Mouse (Mus musculus) retina, postnatal 1 day (tissue): Measurements from ENCODE around the gene Wdr62.

Experiments used
- DNase-seq: peaks from one replicate; pipeline ENCODE4 v3.0.0-alpha.2; 2012

Gene Wdr62

DNA sequence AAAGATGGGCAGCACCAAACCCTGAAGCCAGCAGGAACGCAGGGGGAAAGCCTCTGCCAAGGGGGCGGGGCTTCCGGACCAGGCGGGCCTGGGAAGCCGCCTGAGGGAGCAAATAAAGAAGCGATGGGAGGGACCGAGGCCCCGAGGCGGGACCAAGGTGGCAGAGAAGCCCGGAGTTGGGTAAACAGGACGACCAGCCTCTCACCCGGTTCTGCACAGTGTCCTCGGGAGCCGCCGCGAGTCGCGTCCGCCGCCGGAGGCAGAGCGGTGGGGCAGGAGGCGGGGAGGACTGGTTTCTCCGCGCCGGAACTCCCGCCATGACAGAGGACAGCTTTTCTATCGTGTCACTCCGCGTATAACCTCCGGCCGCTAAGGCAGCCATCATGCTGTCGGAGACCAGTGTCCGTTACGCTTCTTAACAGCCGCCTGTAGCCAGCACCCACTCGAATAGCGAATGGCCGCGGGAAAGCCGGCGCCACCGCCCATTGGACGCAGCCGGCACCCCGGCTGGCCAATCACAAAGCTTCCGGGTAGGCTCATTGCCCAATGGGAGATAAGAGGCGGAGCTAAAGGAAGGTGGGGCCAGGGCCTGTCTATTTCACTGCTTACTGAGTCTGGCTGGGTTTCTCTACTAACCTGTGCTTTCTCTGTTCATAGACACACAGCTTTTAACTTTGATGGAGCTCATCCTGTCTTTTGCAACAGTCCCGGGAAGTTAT is at the start of gene Wdr62, which contains the start of gene Thap8:
Gene Wdr62 (minus strand): TSS at position 469 of the 719 bp plus-strand sequence.
Gene Thap8 (plus strand): TSS at position 144 of the 719 bp plus-strand sequence.
- DNase-seq = peak; percentile 97

DNA sequence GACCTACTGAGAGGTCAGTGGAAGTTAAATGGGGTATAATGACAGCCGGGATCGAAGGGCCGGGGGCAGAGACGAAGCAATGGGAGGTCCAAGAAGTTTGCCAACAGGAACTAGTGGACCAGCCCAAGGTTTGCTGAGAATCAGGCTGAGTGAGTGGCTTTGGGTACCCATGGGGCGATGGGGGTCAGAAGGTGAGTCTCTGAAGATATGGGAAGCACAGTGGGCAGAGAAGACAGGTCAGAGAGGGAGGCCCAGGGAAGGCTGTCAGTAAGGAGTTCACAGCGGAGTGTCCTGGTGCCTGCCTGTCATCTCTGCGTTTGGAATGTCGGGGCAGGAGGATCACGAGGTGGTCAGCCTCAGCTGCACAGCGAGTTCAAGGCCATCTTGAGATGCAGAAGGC is 48.2 kb upstream of the Wdr62 start:
- DNase-seq = no peak

DNA sequence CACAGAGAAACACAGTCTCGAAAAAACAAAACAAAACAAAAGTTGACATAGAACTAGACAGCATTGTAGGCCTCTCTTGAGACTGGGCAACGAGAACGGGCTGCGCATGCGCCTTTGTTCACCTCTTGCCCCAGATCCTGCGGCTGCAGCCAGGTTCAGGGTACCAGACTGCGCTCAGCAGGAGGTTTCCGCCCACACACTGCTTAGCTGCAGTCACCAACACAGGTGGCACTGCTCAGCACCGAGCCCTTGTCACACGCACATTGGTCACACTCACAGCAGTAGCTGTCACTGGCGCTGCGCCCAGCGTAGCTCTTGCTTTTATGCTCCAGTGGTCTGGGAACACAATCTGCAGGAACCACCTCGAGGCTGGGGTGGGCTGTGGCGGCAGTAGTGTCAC is 46.9 kb upstream of the Wdr62 start:
- DNase-seq = peak; percentile 60

DNA sequence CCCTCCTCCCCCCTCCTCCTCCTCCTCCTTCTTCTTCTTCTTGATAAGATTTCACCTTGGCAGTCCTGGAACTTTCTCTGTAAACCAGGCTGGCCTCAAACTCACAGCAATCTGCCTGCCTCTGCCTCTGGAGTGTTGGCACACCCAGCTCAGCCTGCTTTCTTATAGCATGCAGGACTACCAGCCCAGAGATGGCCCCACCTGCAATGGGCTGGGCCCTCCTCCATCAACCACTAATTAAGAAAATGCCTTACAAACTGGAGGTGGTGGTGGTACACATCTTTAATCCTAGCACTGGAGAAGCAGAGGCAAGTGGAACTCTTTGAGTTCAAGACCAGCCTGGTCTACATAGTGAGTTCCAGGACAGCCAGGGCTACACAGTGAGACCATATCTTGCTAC is 46.2 kb upstream of the Wdr62 start:
- no peak for DNase-seq

DNA sequence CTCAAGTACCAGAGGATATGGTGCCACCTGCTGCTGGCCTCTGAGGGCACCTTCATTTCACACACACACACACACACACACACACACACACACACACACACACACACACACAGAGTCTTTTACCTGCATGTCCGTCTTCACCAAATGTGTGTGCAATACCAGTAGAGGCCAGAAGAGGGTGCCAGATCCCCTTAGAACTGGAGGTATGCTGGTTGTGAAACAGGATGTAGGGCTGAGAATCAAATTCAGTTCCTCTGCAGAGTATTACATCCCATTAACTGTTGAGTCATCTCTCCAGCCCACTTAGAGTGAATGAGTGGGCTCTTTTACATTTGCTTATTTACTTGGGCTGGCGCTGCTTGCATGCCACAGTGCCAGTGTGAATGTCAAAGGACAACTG is 45.1 kb upstream of the Wdr62 start:
- DNase-seq = peak; percentile 75

DNA sequence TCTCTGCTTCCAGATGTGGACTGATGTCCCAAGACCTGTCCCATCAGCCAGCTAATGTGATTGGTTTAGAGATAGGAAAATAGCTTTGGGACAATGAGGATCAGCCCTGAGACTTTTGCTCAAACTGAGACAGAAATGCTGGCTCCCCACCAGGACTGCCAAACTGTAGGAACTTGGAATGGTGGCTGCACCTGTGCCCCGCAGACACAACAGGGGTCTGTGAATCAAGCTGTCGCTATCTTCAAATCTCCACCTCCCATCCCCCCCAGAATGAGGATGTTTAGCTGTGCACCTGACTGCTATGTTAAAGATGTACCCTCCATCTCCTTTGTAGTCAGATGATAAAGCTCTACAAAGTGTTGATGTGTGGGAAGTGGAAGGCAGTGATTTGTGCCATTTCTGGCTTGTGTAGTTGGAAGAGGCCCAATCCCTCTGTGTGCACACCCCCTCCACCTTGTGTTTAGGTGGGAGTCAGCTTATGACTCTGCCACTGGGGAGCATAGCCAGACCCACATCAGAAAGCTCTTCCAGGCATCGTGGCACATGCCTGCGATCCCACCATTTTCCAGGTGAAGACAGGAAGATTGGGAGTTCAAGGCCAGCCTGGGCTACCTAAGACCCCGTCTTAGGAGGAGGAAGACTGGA is 44.2 kb upstream of the Wdr62 start:
- DNase-seq = no peak

DNA sequence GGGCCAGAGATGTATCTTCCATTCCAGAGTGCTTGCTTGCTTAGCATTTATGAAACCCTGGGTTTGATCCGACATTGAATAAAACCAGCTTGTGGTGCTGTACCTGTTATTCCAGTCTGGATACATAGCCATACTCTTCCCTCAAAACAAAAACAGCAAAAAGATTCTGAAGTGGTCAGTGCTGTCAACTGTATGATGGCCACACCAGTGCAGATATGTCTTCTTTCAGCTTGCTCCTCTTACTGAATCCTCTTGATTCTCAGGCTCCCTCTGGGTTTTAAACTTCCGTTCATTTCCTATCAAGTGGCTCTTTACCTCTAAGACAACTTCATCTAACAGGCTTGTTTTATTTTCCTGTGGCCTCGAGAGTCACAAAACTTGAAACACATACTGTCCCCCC is 43.6 kb upstream of the Wdr62 start, which contains the start of gene Sdhaf1:
Gene Sdhaf1 (minus strand): TSS at position 101 of the 400 bp plus-strand sequence.
- no peak for DNase-seq

DNA sequence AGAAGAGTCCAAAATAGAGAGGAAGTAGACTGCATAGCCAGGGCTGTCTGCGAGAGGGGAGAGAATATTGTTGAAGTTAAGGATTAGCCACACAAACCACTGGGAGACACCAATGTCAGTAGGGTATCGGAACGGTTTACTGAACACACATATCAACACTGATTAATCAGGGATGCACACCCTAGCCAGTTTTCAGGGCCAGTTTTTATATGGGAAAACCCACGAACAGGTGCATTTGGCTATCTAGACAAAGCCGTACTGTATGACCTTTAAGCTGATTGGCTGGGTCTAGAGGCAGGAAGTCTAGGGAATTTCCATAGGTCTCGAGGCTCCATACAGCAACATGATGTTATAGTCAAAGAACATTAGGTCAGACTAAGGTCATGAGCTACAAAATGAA is 42.6 kb upstream of the Wdr62 start:
- DNase-seq = no peak

DNA sequence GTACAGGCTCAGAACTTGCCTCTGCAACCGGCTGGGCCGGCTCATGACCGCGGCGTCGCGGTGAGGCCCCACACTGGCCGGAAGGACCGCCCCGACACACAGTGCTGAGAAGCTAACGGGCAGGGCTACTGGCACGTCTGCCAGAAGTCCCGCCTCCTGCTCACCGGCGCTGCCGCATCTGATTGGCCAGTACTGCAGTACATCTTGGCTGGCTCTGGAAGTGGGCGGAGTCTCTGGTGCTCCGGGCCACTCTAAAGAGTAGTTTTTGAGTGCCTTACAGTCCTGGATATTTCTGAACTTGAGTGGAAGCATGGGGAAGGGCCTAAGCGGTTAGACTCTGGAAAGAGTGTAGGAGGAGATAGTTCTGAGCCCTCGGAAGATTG is 42.1 kb upstream of the Wdr62 start:
- peak; percentile 97 for DNase-seq

DNA sequence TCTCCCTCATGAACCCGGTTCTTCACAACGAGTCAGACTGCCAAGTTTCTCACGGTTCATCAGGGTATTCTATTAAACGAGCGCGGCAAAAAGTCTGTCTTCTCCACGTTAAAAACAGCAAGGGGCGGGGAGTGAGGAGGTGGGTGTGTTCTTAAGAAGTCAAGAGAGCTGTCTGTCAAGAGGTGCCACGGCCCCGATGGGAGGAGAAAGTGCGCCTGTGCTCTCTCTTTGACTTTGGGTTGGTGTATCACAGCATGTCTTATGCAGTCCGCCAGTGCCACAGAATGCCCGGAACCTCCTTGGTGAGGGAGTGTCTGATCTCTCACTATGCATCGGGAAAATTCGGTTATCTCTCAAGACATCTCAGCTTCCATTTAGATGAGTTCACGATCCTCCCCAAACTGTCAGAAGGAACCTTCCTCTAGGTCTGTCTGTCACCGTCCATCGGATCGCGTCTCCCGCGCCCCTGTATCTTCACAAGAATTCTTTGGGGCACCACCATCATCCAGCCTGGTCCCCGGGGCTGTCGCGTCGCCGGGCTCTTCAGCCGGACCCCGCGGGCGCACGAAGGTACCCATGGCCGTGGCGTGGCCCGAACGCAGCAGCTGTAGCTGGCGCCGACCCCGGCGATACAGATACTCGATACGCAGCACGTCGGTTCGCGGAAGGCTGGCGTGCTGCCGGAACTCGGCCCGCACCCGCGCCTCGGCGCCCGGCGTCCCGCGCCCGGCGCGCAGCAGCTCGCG is 41.5 kb upstream of the Wdr62 start, which contains the start of gene E130208F15Rik:
Gene E130208F15Rik (plus strand): TSS at position 202 of the 746 bp plus-strand sequence.
- peak; percentile 67 for DNase-seq

DNA sequence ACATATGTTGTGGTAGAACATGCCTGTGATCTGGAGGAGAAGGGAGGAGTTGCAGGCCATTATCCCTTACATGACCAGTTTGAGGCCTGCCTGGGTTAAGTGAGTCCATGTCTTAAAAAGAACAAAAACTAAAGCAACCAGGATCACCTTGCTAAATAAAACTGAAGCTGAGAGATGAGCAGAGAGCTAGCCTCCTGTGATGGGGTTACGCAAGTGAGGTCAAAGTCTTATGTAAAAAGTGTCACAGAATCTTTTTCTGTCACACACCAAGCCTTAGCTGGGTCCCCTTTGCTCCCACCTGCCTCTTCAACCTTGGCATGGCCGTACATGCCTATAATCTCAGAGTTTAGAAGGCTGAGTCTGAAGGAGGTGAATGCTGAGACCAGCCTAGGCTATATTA is 40.7 kb upstream of the Wdr62 start:
- no peak for DNase-seq

DNA sequence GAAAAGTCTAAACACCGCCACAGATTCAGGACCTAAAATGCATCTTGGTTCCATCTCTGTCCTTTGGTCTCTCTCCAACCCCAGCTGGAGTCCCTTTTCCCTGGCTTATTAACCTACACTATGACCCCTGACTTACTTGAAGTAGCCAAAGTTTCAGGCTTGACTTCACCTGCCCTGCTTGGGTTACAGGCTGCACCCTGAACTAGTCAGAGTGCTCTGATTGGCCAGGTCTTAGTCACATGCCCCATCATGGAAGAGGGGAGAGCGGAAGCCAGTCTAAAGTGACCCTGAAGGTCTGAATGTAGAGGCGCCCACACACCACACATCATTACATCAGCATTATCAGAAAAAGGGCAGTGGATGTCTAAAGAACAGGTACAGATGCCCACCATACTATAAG is 37.9 kb upstream of the Wdr62 start:
- no peak for DNase-seq

DNA sequence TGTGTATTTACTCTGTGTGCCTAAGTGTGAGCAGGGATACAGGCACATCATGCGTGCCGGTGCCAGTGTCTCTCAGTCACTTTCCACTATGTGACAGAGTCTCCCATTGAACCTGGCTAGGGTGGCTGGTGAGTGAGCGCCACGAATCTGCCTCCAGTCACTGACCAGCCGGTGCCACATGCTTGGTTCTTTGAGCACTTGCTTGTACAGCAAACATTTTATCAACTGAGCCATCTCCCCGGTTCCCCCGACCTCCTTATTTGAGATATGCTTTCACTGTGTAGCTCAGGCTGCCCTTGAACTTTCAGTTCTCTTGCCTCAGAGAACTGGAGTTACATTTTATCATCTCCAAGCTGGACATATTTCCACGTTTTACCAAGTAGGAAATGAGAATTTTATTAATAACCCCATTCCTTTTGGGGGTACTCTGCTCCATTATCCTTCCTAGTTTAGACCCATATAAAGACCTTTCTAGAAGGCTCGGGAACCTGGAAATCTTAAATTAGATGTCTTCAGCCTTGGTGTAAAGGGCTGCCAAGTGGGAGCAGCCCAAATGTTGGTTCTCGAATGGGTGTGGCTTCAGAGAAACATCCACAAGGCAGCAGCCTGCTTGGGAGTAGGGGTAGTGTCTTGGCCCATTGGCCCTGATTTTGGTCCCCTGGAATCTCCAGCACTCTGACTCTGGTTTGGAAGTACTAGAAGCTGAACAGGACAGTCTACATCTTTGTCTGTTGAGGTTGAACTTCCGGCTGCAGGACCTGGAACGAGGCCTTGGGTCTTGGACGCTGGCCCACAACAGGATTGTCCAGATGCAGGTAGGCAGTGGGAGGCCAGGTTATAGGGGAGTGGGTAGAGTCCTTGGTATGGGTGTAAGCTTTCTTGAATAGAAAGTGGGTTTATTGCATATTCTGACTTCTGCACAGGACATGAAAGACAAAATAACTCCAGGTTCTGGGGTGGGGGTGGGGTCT is 35.6 kb upstream of the Wdr62 start:
- DNase-seq = no peak

DNA sequence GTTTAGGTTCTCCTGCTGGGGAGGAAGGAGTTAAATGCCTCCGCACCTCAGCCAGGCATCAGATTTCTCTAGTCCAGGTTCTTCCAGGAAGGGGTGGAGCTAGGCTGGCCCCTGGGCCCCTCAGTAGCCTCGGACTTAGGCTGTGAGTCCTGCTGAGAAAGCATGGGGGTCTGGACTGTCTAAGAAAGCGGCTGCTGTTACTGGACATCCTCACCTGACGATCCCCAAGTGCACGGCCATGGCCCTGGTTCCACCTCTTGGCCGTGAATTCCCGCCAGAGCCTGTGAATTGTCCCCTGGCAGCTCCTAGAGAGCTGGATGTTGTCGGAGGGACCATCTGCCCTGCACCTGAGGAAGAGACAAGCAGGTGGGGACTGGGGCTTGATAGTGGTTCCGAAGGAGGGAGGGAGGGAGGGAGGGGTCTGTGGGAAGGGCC is 34.5 kb upstream of the Wdr62 start, which contains the start of gene Syne4:
Gene Syne4 (plus strand): TSS at position 87 of the 435 bp plus-strand sequence.
- DNase-seq = no peak

DNA sequence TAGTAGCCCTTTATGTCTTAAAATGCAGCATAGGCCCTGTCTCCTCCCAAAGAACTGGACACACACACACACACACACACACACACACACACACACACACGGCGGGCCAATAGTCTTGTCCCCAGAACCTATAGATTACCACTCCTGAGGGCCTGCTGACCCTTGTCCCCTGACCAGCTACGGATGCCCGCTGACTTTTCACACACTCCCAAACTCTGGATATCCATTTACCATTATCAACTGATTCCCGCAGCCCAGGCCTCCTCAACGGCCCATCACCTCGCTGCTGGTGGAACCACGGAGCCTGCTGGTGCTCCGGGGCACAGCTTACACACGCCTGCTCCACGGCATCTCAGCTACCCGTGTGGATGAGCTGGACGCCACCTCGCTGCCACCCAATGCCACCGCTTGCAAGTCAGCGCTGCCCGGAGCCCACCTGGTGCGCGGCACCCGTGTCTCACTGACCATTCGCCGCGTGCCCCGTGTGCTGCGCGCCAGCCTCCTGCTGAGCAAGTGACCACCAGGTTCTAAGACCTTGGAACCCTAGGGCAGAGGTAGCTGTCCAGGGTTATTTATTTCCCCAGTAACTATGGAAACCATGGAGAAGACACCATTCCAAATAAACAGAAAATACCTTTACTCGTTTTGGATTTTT is 33.6 kb upstream of the Wdr62 start:
- no peak for DNase-seq

DNA sequence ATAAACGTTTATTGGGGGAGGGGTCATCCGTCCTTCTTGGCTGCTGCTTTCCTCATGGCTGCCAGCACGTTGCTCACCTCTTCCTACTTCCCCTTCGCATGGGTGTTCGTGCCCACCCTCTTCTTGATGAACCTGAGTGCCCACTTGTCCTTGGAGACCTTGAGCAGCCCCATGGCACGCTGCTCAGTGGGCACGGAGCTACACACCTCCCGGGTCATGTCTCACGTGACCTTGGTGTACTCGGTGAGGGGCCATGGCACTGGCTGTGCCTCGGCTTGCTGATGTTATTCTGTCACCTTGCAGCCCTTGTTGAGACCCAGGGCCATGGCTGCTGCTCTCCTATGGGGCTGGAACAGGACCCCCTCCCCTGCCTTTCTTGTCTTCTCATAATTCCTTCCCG is 29.9 kb upstream of the Wdr62 start:
- DNase-seq = no peak

DNA sequence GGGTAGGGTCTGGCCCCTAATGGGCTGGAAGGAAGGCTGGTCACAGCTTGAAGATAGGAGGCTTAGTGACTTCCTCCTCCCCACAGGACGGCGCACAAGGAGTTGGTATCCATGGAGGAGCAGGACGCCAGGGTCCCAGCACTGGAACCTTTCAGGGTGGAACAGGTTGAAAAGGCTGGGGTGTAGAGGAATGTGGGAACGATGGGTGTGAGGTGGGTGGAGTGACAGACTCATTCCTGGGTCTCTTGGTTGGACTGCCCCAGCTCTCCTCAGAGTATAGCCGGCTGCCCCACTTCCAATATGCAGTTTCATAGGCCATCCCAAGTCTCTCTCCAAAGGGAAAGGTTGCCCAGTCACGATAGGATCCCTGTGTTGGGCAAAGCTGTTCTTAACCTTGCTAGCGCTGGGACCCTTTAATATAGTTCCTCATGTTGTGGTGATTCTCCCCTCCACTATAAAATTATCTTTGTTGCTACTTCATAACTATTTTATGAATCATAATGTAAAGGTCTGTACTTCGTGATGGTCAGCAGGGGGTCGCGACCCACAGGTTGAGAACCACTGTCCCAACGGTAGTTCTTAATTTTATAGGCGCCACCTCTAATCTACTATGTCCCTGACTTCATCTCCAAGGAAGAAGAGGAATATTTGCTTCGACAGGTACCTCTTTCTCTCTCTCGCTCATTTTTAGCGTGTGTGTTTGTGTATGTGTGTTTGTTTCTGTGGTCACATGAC is 29.3 kb upstream of the Wdr62 start:
- DNase-seq = no peak

DNA sequence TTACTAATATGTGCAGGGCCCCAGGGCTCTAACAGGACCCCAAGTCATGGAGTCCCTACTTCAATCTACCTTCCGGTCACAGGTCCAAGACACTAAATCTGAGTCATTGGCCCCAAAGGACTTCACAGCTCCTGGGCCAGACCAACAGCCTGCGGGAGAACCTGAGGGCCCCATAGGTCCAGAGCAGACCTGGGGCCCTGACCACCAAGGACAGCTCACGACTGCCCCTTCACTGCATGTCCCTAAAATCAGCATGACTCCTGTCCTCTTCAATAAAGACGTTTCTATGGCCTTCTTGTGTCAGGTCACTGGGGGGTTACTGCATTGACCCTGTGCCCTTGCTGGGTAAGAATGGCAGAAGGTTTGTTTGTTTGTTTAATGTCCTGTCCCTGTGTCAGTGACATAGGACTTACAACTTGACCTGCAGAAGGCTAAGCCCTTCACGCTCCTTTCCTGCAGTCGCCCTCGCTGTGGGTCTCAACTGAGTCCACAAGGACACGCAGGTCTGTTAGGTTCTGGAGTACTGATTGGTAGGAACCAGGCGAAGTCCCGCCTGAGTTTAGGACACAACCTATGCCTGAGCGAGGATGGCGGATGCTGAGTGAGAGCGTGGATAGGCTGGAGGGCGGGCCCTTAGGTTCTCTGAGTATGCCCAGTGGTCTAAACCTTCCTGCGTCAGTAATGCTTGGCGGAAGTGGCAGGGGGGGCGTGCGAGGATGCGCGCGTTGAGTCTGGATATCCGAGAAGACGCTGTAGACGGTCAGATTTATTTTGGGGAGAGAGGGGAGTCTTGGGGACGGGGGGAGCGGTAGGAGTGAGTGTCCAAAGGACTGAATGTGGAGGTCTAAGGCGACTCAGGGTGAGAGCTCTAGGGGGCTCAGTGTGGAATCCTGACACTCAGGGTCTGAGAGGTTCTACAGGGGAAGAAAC is 28.1 kb upstream of the Wdr62 start, which contains the start of gene Alkbh6:
Gene Alkbh6 (plus strand): TSS at position 642 of the 930 bp plus-strand sequence.
- DNase-seq = peak; percentile 97

DNA sequence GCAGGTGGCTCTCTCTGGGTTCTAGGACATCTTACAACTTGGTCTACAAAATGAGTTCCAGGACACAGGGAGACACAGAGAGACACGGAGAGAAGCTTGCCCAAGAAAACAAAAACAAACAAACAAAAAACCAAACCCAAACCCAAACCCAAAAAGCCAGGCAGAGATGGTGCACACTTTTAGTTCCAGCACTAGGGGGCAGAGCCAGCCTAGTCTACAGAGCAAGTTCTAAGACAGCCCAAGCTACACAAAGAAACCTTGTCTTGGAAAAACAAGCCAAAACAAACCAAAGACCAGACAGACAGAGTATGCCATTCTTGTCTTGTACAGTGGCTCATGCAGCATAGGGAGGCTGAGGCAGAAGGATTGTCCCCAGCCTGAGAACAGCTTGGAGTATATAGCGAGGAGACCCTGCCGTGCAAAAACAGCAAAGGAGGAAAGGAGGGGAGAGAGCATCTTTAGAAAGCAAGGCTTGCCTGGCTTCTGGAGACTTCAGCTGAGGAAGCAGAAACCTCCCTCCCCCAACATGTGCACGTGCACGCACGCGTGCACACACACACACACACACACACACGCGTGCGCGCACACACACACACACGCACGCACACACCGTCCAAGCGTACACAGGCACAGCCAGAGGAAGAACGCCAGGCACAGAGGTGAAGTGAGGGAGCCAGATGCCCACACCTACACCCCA is 26.0 kb upstream of the Wdr62 start:
- no peak for DNase-seq
